Mouse (Mus musculus) kidney, postnatal 0 days (tissue): ENCODE results near the gene Hoxd12. TPM values are rescaled to one million over a fixed set of nuclear protein-coding genes. Genes with fewer than 3 reads are reported as not detected.
A peak's percentile ranks its signal among the peaks of the same experiment; 100 is the strongest.

Source experiments
- ATAC-seq: fragments of 200-750 bp; cut with Nextera tagmentation; replicated peaks from 2 replicates; pipeline ENCODE4 v1.8.0; 2017; ENCODE audit warnings: low read depth, moderate number of reproducible peaks, moderate TSS enrichment, moderate library complexity; ENCODE audit not compliant: low FRiP score
- DNase-seq: peaks from one replicate; pipeline ENCODE4 v3.0.0-alpha.2; 2016; ENCODE audit warnings: low spot score
- H3K27ac ChIP-seq: fragments of 300-500 bp; sonication (generic); 2 replicates; pipeline ENCODE4 v1.5.1; 2014; ENCODE audit warnings: mild to moderate bottlenecking
- H3K27me3 ChIP-seq: fragments of 300-500 bp; sonication (generic); 2 replicates; pipeline ENCODE4 v1.6.1; 2014; ENCODE audit warnings: low read length, mixed read lengths; ENCODE audit not compliant: insufficient read depth
- H3K36me3 ChIP-seq: fragments of 300-500 bp; sonication (generic); 2 replicates; pipeline ENCODE4 v1.6.1; 2014; ENCODE audit warnings: low read length, mixed read lengths; ENCODE audit not compliant: insufficient read depth
- H3K4me1 ChIP-seq: fragments of 300-500 bp; sonication (generic); replicated peaks from 2 replicates; pipeline ENCODE4 v1.6.1; 2014; ENCODE audit warnings: antibody characterized with exemption, low read length, mixed read lengths; ENCODE audit not compliant: insufficient read depth
- H3K4me2 ChIP-seq: fragments of 300-500 bp; sonication (generic); 2 replicates; pipeline ENCODE4 v1.6.1; 2014; ENCODE audit warnings: mild to moderate bottlenecking, low read length, moderate library complexity, mixed read lengths
- H3K4me3 ChIP-seq: fragments of 300-500 bp; sonication (generic); replicated peaks from 2 replicates; pipeline ENCODE4 v1.5.1; 2014; ENCODE audit warnings: low read depth, low read length
- H3K9ac ChIP-seq: fragments of 300-500 bp; sonication (generic); 2 replicates; pipeline ENCODE4 v1.6.1; 2014; ENCODE audit warnings: low read depth, low read length
- H3K9me3 ChIP-seq: fragments of 300-500 bp; sonication (generic); replicated peaks from 2 replicates; pipeline ENCODE4 v1.6.1; 2016; ENCODE audit warnings: low read length, inconsistent platforms, mixed read lengths
- CTCF ChIP-seq: IDR thresholded peaks from 2 replicates; pipeline ENCODE4 v1.5.1; 2016; ENCODE audit warnings: antibody characterized with exemption, low read depth, mild to moderate bottlenecking, moderate library complexity
- WGBS: fragments of 180-500 bp; shearing (Covaris S2); extraction: QIAGEN DNeasy Blood & Tissue Kit; methylation state at CpG from one replicate; pipeline ENCODE4 v1.1.7; 2014; 5-methylcytosine and 5-hydroxymethylcytosine counted together
- polyA plus RNA-seq: library from polyadenylated mRNA; unstranded; fragments of >200 nt; fragmentation: Nextera tagmentation; extraction: Ambion mirVana; gene quantifications from 2 replicates; pipeline ENCODE4 v1.2.1, GENCODE M21; 2015

The Hoxd12 gene
- polyA plus RNA-seq, 1 experiment from 2014 or later, result 2.8 TPM

- 12% methylated on average over 20 of the region's 20 CpGs for WGBS
- peak overlapping the region; percentile 82 for H3K4me3 ChIP-seq
Observed at GRCm38 (mm10) chr2:74692808-74693431, 18.1 kb downstream of the Hoxd12 start.

GRCm38 (mm10) chr2:74693432-74693827 lies 18.6 kb downstream of the Hoxd12 start:
- Histone ChIP-seq H3K27ac (peak overlapping the region; percentile 97), H3K9me3 (no peaks in the 10 kb centered on the region), H3K27me3 (no peaks in the 10 kb centered on the region), H3K4me2 (peak overlapping the region; percentile 90), H3K9ac (peak overlapping the region; percentile 100), H3K4me3 (peak overlapping the region; percentile 82), H3K4me1 (peaks cover 11% of the 10 kb centered on the region), H3K36me3 (0 out of 2 replicates have a peak, but pooled peaks cover 5% of the 10 kb centered on the region)
- DNase-seq (no peak), ATAC-seq (no peak)
- TF ChIP-seq CTCF, result no peak
- WGBS, result 27% methylated on average over 4 of the region's 4 CpGs

More at GRCm38 (mm10) chr2:74692808-74693431, 18.1 kb downstream of the Hoxd12 start:
- 0 out of 2 replicates have a peak, but pooled peaks cover 5% of the 10 kb centered on the region for H3K36me3 ChIP-seq
- no peaks in the 10 kb centered on the region for H3K9me3 ChIP-seq
- no peak for TF ChIP-seq CTCF
- H3K9ac ChIP-seq, result peak overlapping the region; percentile 100
- ATAC-seq (no peak), DNase-seq (no peak)
- peak overlapping the region; percentile 90 for H3K4me2 ChIP-seq
- peak overlapping the region; percentile 97 for H3K27ac ChIP-seq
- H3K27me3 ChIP-seq, result no peaks in the 10 kb centered on the region
- H3K4me1 ChIP-seq, result peaks cover 11% of the 10 kb centered on the region

GRCm38 (mm10) chr2:74694066-74694465 lies 19.3 kb downstream of the Hoxd12 start:
- no peaks in the 10 kb centered on the region for H3K27me3 ChIP-seq
- ATAC-seq, result no peak
- TF ChIP-seq CTCF, result peak; percentile 67
- peak; percentile 95 for DNase-seq
- H3K36me3 ChIP-seq, result 0 out of 2 replicates have a peak, but pooled peaks cover 5% of the 10 kb centered on the region
- peaks cover 11% of the 10 kb centered on the region for H3K4me1 ChIP-seq
- H3K4me3 ChIP-seq, result peak overlapping the region; percentile 82
- peak overlapping the region; percentile 100 for H3K9ac ChIP-seq
- no peaks in the 10 kb centered on the region for H3K9me3 ChIP-seq
- 0 out of 2 replicates have a peak overlapping the region, but pooled peaks have one; percentile 97 for H3K27ac ChIP-seq
- peak overlapping the region; percentile 90 for H3K4me2 ChIP-seq
- WGBS, result 9% methylated on average over 16 of the region's 16 CpGs

GRCm38 (mm10) chr2:74695383-74695782 lies 20.6 kb downstream of the Hoxd12 start:
- no peak for TF ChIP-seq CTCF
- 0 out of 2 replicates have a peak, but pooled peaks cover 5% of the 10 kb centered on the region for H3K36me3 ChIP-seq
- H3K27ac ChIP-seq, result peak overlapping the region; percentile 98
- WGBS, result 47% methylated on average over 1 of the region's 1 CpGs
- H3K4me2 ChIP-seq, result peak overlapping the region; percentile 90
- no peaks in the 10 kb centered on the region for H3K9me3 ChIP-seq
- H3K9ac ChIP-seq, result peak overlapping the region; percentile 100; the same call in 1 of the 2 replicates
- peak overlapping the region; percentile 91 for H3K4me3 ChIP-seq
- no peak for DNase-seq
- no peaks in the 10 kb centered on the region for H3K27me3 ChIP-seq
- no peak for ATAC-seq
- H3K4me1 ChIP-seq, result peaks cover 15% of the 10 kb centered on the region

- Histone ChIP-seq H3K36me3 (0 out of 2 replicates have a peak, but pooled peaks cover 5% of the 10 kb centered on the region), H3K4me1 (peaks cover 20% of the 10 kb centered on the region), H3K9me3 (no peaks in the 10 kb centered on the region), H3K4me2 (peak overlapping the region; percentile 90), H3K27ac (peak overlapping the region; percentile 98), H3K27me3 (no peaks in the 10 kb centered on the region), H3K4me3 (peak overlapping the region; percentile 91), H3K9ac (peak overlapping the region; percentile 100)
- no peak for ATAC-seq
- no peak for DNase-seq
- TF ChIP-seq CTCF, result no peak
- WGBS, result 30% methylated on average over 7 of the region's 7 CpGs
Observed at GRCm38 (mm10) chr2:74695813-74696430, 21.1 kb downstream of the Hoxd12 start.

GRCm38 (mm10) chr2:74696442-74697335 lies 21.9 kb downstream of the Hoxd12 start:
- DNase-seq, result no peak
- Histone ChIP-seq H3K4me3 (peak overlapping the region; percentile 91), H3K27ac (peak overlapping the region; percentile 98), H3K9me3 (no peaks in the 10 kb centered on the region), H3K4me1 (peaks cover 20% of the 10 kb centered on the region), H3K36me3 (0 out of 2 replicates have a peak, but pooled peaks cover 5% of the 10 kb centered on the region), H3K9ac (peak overlapping the region; percentile 100), H3K27me3 (no peaks in the 10 kb centered on the region), H3K4me2 (peak overlapping the region; percentile 90)
- 21% methylated on average over 34 of the region's 34 CpGs for WGBS
- ATAC-seq, result peak; percentile 12; the same call in 1 of the 2 replicates
- TF ChIP-seq CTCF, result no peak
